Mouse (Mus musculus) stomach, adult 2 months (tissue): Measurements from ENCODE around the gene Kctd18. TPM values are rescaled to one million over a fixed set of nuclear protein-coding genes. Genes with fewer than 3 reads are reported as not detected.

Experiments
- polyA plus RNA-seq: library from polyadenylated mRNA; depleted of rRNA; stranded (reverse); fragments of >200 nt; gene quantifications from 2 replicates; pipeline ENCODE4 v1.2.3, GENCODE M21; 2012; rRNA removed

The Kctd18 gene
- 1.00 and 1.5 TPM in 2 replicates for polyA plus RNA-seq

GRCm38 (mm10) chr1:58018856-58019255, at the start of gene Kctd18:
Gene Kctd18 (minus strand): TSS chr1:58018956.

GRCm38 (mm10) chr1:58029636-58030117, 10.9 kb upstream of the Kctd18 start, which contains the start of gene Aox1:
Gene Aox1 (plus strand): TSS chr1:58029931.

GRCm38 (mm10) chr1:57995432-57996132, 23.2 kb downstream of the Kctd18 start, which contains the start of gene Sgo2a:
Gene Sgo2a (plus strand): TSS chr1:57995971.

Other genes starting within 250 kb of the Kctd18 start
- gene Spats2l, start 244.8 kb downstream of the Kctd18 start, polyA plus RNA-seq, result 5.1 and 15.5 TPM in 2 replicates
- 0.17 and 0.19 TPM in 2 replicates for gene Sgo2a, start 23.0 kb downstream of the Kctd18 start, polyA plus RNA-seq
- 0.29 and 0.90 TPM in 2 replicates for gene Aox1, start 11.0 kb upstream of the Kctd18 start, polyA plus RNA-seq
- gene Aox3, start 94.2 kb upstream of the Kctd18 start, polyA plus RNA-seq, result 0.16 and 0.39 TPM in 2 replicates
- 2.2 and 3.6 TPM in 2 replicates for gene Aox4, start 191.4 kb upstream of the Kctd18 start, polyA plus RNA-seq